Mouse (Mus musculus): Measurements from ENCODE around the gene Tsen54. TPM values are rescaled to one million over a fixed set of nuclear protein-coding genes. Genes with fewer than 3 reads are reported as not detected.

The Tsen54 gene
- 31.3 and 34.9 TPM in 2 replicates for polyA plus RNA-seq (2015; fragmentation: Nextera tagmentation; extraction: Ambion mirVana)

DNA sequence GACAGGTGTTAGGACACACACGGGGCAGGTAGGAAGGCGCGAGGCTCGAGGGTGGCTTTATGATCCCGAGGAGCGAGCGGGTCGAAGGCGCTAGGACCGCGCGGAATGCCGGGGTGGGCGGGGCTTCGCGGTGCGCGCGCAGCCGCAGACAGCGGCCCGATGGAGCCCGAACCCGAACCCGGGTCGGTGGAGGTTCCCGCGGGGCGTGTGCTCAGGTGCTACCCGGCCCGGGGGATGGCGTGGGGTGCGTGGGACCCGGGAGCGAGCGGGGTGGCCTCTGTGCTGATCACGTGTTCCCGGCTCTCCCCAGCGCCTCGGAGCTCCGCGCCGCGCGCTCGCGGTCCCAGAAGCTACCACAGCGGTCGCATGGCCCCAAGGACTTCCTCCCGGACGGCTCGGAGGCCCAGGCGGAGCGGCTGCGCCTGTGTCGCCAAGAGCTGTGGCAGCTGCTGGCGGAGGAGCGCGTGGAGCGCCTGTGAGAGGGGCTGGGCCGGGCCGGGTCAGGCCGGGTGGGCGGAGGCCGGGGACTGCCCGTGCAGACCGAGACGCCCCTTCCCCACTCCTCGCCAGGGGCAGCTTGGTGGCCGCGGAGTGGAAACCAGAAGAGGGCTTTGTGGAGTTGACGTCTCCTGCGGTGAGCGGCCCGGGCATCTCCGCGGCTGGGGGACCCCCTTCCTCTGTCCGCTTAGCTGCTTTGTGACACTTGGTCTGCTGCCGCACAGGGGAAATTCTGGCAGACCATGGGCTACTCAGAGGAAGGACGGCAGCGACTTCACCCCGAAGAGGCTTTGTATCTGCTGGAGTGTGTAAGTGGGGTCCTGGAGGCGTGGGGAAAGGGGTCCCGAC is at the start of gene Tsen54:
Gene Tsen54 (plus strand): TSS at position 120 of the 846 bp plus-strand sequence.
- Histone ChIP-seq H3K9me3 (no peaks in the 10 kb centered on the region), H3K4me1 (replicated peaks) (peaks cover 38% of the 10 kb centered on the region), H3K9ac (peak within 1 kb of the TSS; percentile 70), H3K27ac (peak within 1 kb of the TSS; percentile 83), H3K27me3 (replicated peaks) (no peaks in the 10 kb centered on the region), H3K36me3 (peaks cover 2% of the 10 kb centered on the region), H3K4me2 (replicated peaks) (peak within 1 kb of the TSS; percentile 86), H3K4me3 (replicated peaks) (peak within 1 kb of the TSS; percentile 72)
- under 1% methylated on average over 77 of the region's 84 CpGs for WGBS
- peak; percentile 70 for ATAC-seq

GRCm38 (mm10) chr11:115765103-115765606 is 49.4 kb upstream of the Tsen54 start, which contains the start of gene Tmem94:
Gene Tmem94 (plus strand): TSS chr11:115765433.
- ATAC-seq = peak; percentile 98
- no peaks in the 10 kb centered on the region for H3K9me3 ChIP-seq
- H3K4me2 ChIP-seq (replicated peaks) = peak within 1 kb of the TSS; percentile 76

DNA sequence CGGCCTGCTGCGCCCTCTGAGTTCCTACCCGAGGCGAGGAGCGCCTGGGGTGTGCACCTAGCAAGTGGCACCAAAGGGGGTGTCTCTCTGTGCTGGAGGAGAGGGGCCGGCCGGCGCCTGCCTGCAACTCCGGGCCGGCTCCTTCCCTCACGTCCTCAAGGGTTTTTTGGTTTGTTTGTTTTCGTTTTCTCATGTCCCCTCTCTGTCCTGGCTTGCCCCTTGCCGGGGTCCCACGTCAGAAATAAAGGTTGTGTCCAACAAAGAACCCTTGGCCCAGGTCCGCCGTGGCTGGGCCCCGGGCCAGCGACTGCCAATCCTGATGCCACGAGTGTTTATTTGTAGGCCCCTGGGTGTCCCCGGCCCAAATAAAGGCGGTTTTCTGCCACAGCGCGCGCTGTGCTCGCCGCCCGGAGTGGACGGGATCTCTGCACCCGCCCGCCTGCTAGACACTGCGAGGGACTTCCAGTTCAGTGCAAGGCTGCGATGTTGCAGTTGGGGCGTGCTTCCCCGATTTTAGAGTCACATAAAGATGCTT is 48.9 kb upstream of the Tsen54 start:
- Histone ChIP-seq H3K4me2 (replicated peaks) (peak overlapping the region; percentile 76), H3K4me1 (replicated peaks) (peaks cover 8% of the 10 kb centered on the region; the same call in 1 of the 2 replicates), H3K36me3 (no peaks in the 10 kb centered on the region), H3K27ac (peak overlapping the region; percentile 85), H3K4me3 (replicated peaks) (peak overlapping the region; percentile 79), H3K9ac (peak overlapping the region; percentile 89), H3K27me3 (replicated peaks) (no peaks in the 10 kb centered on the region), H3K9me3 (no peaks in the 10 kb centered on the region)
- ATAC-seq = peak; percentile 91
- WGBS = under 1% methylated on average over 34 of the region's 34 CpGs

More at GRCm38 (mm10) chr11:115765103-115765606, 49.4 kb upstream of the Tsen54 start, which contains the start of gene Tmem94:
- Histone ChIP-seq H3K36me3 (no peaks in the 10 kb centered on the region), H3K4me1 (replicated peaks) (peaks cover 8% of the 10 kb centered on the region; the same call in 1 of the 2 replicates), H3K27ac (peak within 1 kb of the TSS; percentile 85), H3K27me3 (replicated peaks) (no peaks in the 10 kb centered on the region), H3K4me3 (replicated peaks) (peak within 1 kb of the TSS; percentile 79), H3K9ac (peak within 1 kb of the TSS; percentile 89)
- WGBS = under 1% methylated on average over 32 of the region's 32 CpGs

- no peaks in the 10 kb centered on the region for H3K36me3 ChIP-seq
- peak overlapping the region; percentile 89 for H3K9ac ChIP-seq
- ATAC-seq = 0 out of 2 replicates have a peak, but pooled peaks have one; percentile 4
- H3K4me1 ChIP-seq (replicated peaks) = peaks cover 8% of the 10 kb centered on the region; the same call in 1 of the 2 replicates
- peak overlapping the region; percentile 79 for H3K4me3 ChIP-seq (replicated peaks)
- WGBS = 37% methylated on average over 13 of the region's 13 CpGs
- peak overlapping the region; percentile 85 for H3K27ac ChIP-seq
- no peaks in the 10 kb centered on the region for H3K27me3 ChIP-seq (replicated peaks)
- no peaks in the 10 kb centered on the region for H3K9me3 ChIP-seq
- peak overlapping the region; percentile 76 for H3K4me2 ChIP-seq (replicated peaks)
Observed at GRCm38 (mm10) chr11:115766356-115766943, 48.1 kb upstream of the Tsen54 start.

GRCm38 (mm10) chr11:115766981-115767380 is 47.5 kb upstream of the Tsen54 start:
- Histone ChIP-seq H3K4me1 (replicated peaks) (peaks cover 8% of the 10 kb centered on the region; the same call in 1 of the 2 replicates), H3K9ac (no peak overlapping the region), H3K9me3 (no peaks in the 10 kb centered on the region), H3K27ac (no peak overlapping the region), H3K36me3 (no peaks in the 10 kb centered on the region), H3K27me3 (replicated peaks) (no peaks in the 10 kb centered on the region), H3K4me3 (replicated peaks) (no peak overlapping the region), H3K4me2 (replicated peaks) (peak overlapping the region; percentile 76; the same call in 1 of the 2 replicates)
- no peak for ATAC-seq
- WGBS = 72% methylated on average over 8 of the region's 8 CpGs

DNA sequence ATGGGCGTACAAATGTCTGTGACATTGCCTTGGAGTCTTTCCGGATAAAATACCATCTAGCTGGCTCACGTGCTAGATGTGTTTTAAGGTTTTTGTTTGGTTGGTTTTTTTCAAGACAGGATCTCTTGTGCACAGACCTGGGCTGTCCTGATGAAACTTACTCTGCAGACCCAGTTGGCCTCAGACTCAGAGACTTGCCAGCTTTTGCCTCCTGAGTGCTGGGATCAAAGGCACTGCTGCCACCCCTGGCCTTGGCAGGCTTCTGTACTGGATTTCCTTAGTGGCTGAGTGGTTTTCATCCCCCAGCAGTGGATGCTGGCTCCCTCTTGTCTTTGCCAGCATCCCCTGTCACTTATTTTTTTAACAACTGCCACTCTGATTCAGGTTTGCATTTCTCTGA is 45.6 kb upstream of the Tsen54 start:
- Histone ChIP-seq H3K4me2 (replicated peaks) (no peak overlapping the region), H3K27me3 (replicated peaks) (no peaks in the 10 kb centered on the region), H3K9ac (no peak overlapping the region), H3K27ac (no peak overlapping the region; the same call in 1 of the 2 replicates), H3K36me3 (no peaks in the 10 kb centered on the region), H3K4me1 (replicated peaks) (peaks cover 8% of the 10 kb centered on the region; the same call in 1 of the 2 replicates), H3K4me3 (replicated peaks) (no peak overlapping the region), H3K9me3 (no peaks in the 10 kb centered on the region)
- WGBS = 91% methylated on average over 3 of the region's 3 CpGs
- no peak for ATAC-seq

DNA sequence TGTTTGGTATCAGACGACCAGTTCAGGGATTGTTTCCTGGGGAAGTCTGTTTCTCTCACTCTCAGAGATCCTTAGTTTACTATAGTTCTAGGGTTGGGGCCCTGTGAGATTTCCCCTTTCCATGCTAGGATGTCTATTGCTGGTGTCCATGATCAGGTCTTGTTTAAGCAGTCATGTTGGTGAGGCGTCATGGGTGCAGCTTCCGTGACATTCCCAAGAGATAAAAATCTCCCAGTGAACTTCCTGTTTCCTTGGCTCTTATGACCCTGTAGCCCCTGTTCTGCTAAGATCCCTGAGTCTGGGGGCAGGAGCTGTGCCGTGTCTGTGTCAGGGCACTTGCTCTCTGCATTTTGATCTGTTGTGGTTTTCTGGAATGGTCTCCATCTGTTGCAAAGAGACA is 39.9 kb upstream of the Tsen54 start:
- Histone ChIP-seq H3K36me3 (no peaks in the 10 kb centered on the region), H3K27ac (no peak overlapping the region), H3K27me3 (replicated peaks) (no peaks in the 10 kb centered on the region), H3K4me2 (replicated peaks) (no peak overlapping the region), H3K4me3 (replicated peaks) (no peak overlapping the region), H3K9ac (no peak overlapping the region), H3K4me1 (replicated peaks) (peaks cover 28% of the 10 kb centered on the region), H3K9me3 (no peaks in the 10 kb centered on the region)
- ATAC-seq = no peak
- 48% methylated on average over 4 of the region's 4 CpGs for WGBS

DNA sequence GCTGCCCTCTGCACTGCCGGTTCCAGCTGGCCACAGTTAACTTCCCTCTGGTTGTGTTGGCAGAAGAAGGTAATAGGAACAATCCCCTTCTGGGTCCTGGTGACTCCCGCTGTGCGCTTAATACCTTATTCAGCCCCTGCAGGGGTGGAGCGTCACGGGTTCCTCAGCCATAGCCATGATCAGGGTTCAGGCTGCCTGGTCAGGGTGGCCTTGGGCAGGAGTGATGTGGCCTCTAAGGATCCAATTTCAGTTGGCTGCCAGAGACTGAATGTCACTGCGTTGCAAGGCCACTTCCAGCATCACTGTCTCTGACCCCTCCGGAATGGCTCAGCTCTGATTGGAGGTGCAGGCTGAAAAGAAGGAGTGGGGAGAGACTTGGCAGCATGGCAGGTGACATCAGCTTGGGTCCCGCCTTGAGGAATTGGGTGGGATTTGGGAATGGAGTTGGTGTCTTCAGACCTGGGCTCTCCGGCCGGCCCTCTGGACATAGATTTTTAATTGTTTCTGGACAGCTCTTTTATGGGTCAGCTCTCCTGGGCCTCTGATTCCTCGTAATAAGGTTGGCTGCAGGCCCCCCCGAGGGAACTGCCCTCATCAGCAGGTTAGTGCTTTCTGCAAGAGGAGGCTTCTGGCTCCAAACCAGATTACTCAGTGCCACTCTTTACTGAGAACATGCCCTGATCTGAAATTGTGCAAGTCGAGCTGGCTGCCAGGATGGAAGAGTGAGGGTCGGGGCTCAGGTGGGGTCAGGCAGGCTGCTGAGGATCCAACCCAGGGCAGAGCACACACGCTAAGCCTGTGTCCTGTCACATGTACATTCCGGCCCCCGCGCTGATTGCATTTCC is 38.5 kb upstream of the Tsen54 start:
- Histone ChIP-seq H3K4me2 (replicated peaks) (no peak overlapping the region), H3K27me3 (replicated peaks) (no peaks in the 10 kb centered on the region), H3K4me3 (replicated peaks) (no peak overlapping the region), H3K9ac (no peak overlapping the region), H3K9me3 (no peaks in the 10 kb centered on the region), H3K36me3 (no peaks in the 10 kb centered on the region), H3K27ac (no peak overlapping the region), H3K4me1 (replicated peaks) (peaks cover 40% of the 10 kb centered on the region)
- WGBS = 61% methylated on average over 18 of the region's 18 CpGs
- ATAC-seq = no peak

DNA sequence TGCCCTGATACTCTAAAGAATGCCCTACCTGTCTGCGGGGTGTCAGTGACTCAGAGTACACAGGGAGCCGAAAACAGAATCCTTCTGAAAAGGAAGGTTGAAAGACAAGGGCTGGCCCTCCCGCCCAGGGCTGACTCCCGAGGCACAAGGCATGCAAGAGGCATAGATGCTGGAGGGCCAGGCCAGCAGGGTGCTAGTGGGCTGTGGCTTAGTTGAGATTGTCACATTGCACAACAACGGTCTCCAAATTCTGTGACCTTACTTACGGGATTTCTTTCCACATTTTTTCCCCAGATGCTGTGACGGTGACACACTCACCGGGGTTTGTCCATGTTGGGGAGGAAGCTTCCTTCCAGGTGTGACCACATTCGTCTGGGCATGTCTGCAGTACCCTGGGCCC is 37.6 kb upstream of the Tsen54 start:
- H3K27me3 ChIP-seq (replicated peaks) = no peaks in the 10 kb centered on the region
- H3K9ac ChIP-seq = no peak overlapping the region
- no peak overlapping the region for H3K27ac ChIP-seq
- H3K4me3 ChIP-seq (replicated peaks) = no peak overlapping the region
- 80% methylated on average over 9 of the region's 9 CpGs for WGBS
- H3K4me1 ChIP-seq (replicated peaks) = peaks cover 40% of the 10 kb centered on the region
- no peaks in the 10 kb centered on the region for H3K36me3 ChIP-seq
- H3K4me2 ChIP-seq (replicated peaks) = no peak overlapping the region
- ATAC-seq = no peak
- no peaks in the 10 kb centered on the region for H3K9me3 ChIP-seq

GRCm38 (mm10) chr11:115777487-115778335 is 36.8 kb upstream of the Tsen54 start:
- Histone ChIP-seq H3K27me3 (replicated peaks) (no peaks in the 10 kb centered on the region), H3K4me1 (replicated peaks) (peaks cover 40% of the 10 kb centered on the region), H3K36me3 (no peaks in the 10 kb centered on the region), H3K4me2 (replicated peaks) (no peak overlapping the region), H3K9me3 (no peaks in the 10 kb centered on the region), H3K4me3 (replicated peaks) (no peak overlapping the region), H3K27ac (no peak overlapping the region), H3K9ac (no peak overlapping the region)
- ATAC-seq = no peak
- WGBS = 86% methylated on average over 17 of the region's 17 CpGs
